Mouse (Mus musculus): ENCODE measurements around the gene Opalin.

The Opalin gene

GRCm38 (mm10) chr19:41015951-41016716 lies 60.8 kb downstream of the Opalin start:
- DNase-seq (ENCODE audit: extremely low spot score, low spot score), result peak; percentile 31

- no peak for DNase-seq (ENCODE audit: extremely low spot score, low spot score)
Measured at GRCm38 (mm10) chr19:41014003-41014402, 62.9 kb downstream of the Opalin start.

- no peak for DNase-seq (ENCODE audit: extremely low spot score, low spot score)
Measured at GRCm38 (mm10) chr19:41013591-41013990, 63.3 kb downstream of the Opalin start.
